Mouse (Mus musculus) heart, postnatal 36 days (tissue): ENCODE data around the gene Prr13. TPM values are rescaled to one million over a fixed set of nuclear protein-coding genes. Genes with fewer than 3 reads are reported as not detected.

ENCODE experiments used
- DNase-seq, 2 experiments: peaks; one replicate each; pipeline ENCODE4 v3.0.0; 2021 to 2022
- intact Hi-C: fragments of 180-260 bp; cut with DNase I; formaldehyde crosslinking; loops from one replicate; pipeline ENCODE4 v1.15.1; 2025
- total RNA-seq, 2 experiments: library from RNA; stranded (reverse); gene quantifications; 2 replicates each; pipeline ENCODE4 v1.2.3; 2021

Prr13 gene
- total RNA-seq, 2 experiments from 2014 or later = 19.4 to 26.1 TPM

- intact Hi-C loops = no loop called here
- no peak for DNase-seq
Measured at GRCm38 (mm10) chr15:102459847-102460246, 1.0 kb downstream of the Prr13 start.

- DNase-seq = no peak
- intact Hi-C loops = no loop called here
Measured at GRCm38 (mm10) chr15:102460409-102460808, 1.6 kb downstream of the Prr13 start.

GRCm38 (mm10) chr15:102460971-102461370 lies 2.1 kb downstream of the Prr13 start:
- intact Hi-C loops = no loop called here
- DNase-seq = no peak

GRCm38 (mm10) chr15:102461430-102462075 lies 2.7 kb downstream of the Prr13 start:
- intact Hi-C loops = no loop called here
- DNase-seq = no peak

GRCm38 (mm10) chr15:102463666-102464065 lies 4.8 kb downstream of the Prr13 start:
- DNase-seq = no peak
- intact Hi-C loops = no loop called here

GRCm38 (mm10) chr15:102468675-102469370 lies 10.0 kb downstream of the Prr13 start:
- intact Hi-C loops = no loop called here
- no peak for DNase-seq

- peak; percentile 91 to 94 for DNase-seq
- intact Hi-C loops = loop anchor here (1.0 to 5.0 kb wide), 2 partner anchors 48 to 202 kb away; partner anchors contain the start of genes Atp5g2 and Tarbp2
Measured at GRCm38 (mm10) chr15:102470183-102470604, 11.4 kb downstream of the Prr13 start, which contains the start of gene Pcbp2. Gene Pcbp2, plus strand, starts transcription at chr15:102470539.

- peak; percentile 77 to 90 for DNase-seq
- intact Hi-C loops = loop anchor here (1.0 to 5.0 kb wide), 2 partner anchors 48 to 202 kb away; partner anchors contain the start of genes Atp5g2 and Tarbp2
Measured at GRCm38 (mm10) chr15:102470605-102471294, 11.9 kb downstream of the Prr13 start.

- no peak for DNase-seq
- intact Hi-C loops = loop anchor here (5.0 kb wide), 1 partner anchor 201 kb away; the partner anchor contains the start of gene Atp5g2
Measured at GRCm38 (mm10) chr15:102471295-102471645, 12.4 kb downstream of the Prr13 start.

- intact Hi-C loops = loop anchor here (5.0 kb wide), 1 partner anchor 201 kb away; the partner anchor contains the start of gene Atp5g2
- no peak for DNase-seq
Measured at GRCm38 (mm10) chr15:102471727-102472126, 12.9 kb downstream of the Prr13 start.

GRCm38 (mm10) chr15:102473246-102473645 lies 14.4 kb downstream of the Prr13 start:
- DNase-seq = no peak
- intact Hi-C loops = loop anchor here (5.0 kb wide), 1 partner anchor 199 kb away; the partner anchor contains the start of gene Atp5g2

GRCm38 (mm10) chr15:102474520-102474919 lies 15.7 kb downstream of the Prr13 start:
- no peak for DNase-seq
- intact Hi-C loops = loop anchor here (5.0 kb wide), 1 partner anchor 198 kb away; the partner anchor contains the start of gene Atp5g2

GRCm38 (mm10) chr15:102483136-102483535 lies 24.3 kb downstream of the Prr13 start:
- intact Hi-C loops = no loop called here
- no peak for DNase-seq

GRCm38 (mm10) chr15:102485853-102486252 lies 27.0 kb downstream of the Prr13 start:
- no peak for DNase-seq
- intact Hi-C loops = no loop called here

GRCm38 (mm10) chr15:102487664-102488063 lies 28.8 kb downstream of the Prr13 start:
- no peak for DNase-seq
- intact Hi-C loops = no loop called here

GRCm38 (mm10) chr15:102498322-102498721 lies 39.5 kb downstream of the Prr13 start:
- intact Hi-C loops = no loop called here

GRCm38 (mm10) chr15:102499370-102499769 lies 40.5 kb downstream of the Prr13 start:
- intact Hi-C loops = no loop called here

More at GRCm38 (mm10) chr15:102498322-102498721, 39.5 kb downstream of the Prr13 start:
- no peak for DNase-seq

GRCm38 (mm10) chr15:102499851-102500250 lies 41.0 kb downstream of the Prr13 start:
- no peak for DNase-seq
- intact Hi-C loops = no loop called here

More at GRCm38 (mm10) chr15:102499370-102499769, 40.5 kb downstream of the Prr13 start:
- no peak for DNase-seq

GRCm38 (mm10) chr15:102500479-102500878 lies 41.7 kb downstream of the Prr13 start:
- DNase-seq = no peak
- intact Hi-C loops = no loop called here

- intact Hi-C loops = no loop called here
- DNase-seq = no peak
Measured at GRCm38 (mm10) chr15:102501084-102501814, 42.4 kb downstream of the Prr13 start.
